Mouse (Mus musculus) frontal cortex, postnatal 25 days (tissue): ENCODE measurements at regions not wholly inside any gene's neighbourhood (a gene's known extent, or its start where the extent isn't known, plus 50 kb on each side); places are given as distances from the start of the nearest gene placed in this dataset.
A peak's percentile ranks its signal among the peaks of the same experiment; 100 is the strongest.

Source experiments
- DNase-seq, 2 experiments: peaks; one replicate each; pipeline ENCODE4 v3.0.0; 2022; ENCODE audit warnings: low spot score in 2 of 2

GRCm38 (mm10) chr4:55203731-55204710, 145.8 kb upstream of the Rad23b start:
- no peak for DNase-seq

- DNase-seq, result no peak
Measured at GRCm38 (mm10) chr4:55206226-55206625, 143.6 kb upstream of the Rad23b start.

- DNase-seq, result no peak
Measured at GRCm38 (mm10) chr4:55207749-55208385, 142.0 kb upstream of the Rad23b start.

GRCm38 (mm10) chr4:55208386-55209345, 141.2 kb upstream of the Rad23b start:
- DNase-seq, result no peak

- DNase-seq, result no peak
Measured at GRCm38 (mm10) chr4:55215425-55216174, 134.2 kb upstream of the Rad23b start.

GRCm38 (mm10) chr4:55216175-55216545, 133.7 kb upstream of the Rad23b start:
- no peak for DNase-seq

- DNase-seq, result no peak
Measured at GRCm38 (mm10) chr4:55225766-55226165, 124.1 kb upstream of the Rad23b start.

GRCm38 (mm10) chr4:55227394-55227793, 122.4 kb upstream of the Rad23b start:
- DNase-seq, result no peak

- DNase-seq, result no peak
Measured at GRCm38 (mm10) chr4:55231522-55231921, 118.3 kb upstream of the Rad23b start.

- no peak for DNase-seq
Measured at GRCm38 (mm10) chr4:55237856-55238255, 112.0 kb upstream of the Rad23b start.

GRCm38 (mm10) chr4:55240450-55240849, 109.4 kb upstream of the Rad23b start:
- peak; percentile 61 to 67 for DNase-seq

- no peak for DNase-seq
Measured at GRCm38 (mm10) chr4:55242331-55242730, 107.5 kb upstream of the Rad23b start.

- DNase-seq, result no peak
Measured at GRCm38 (mm10) chr4:55243091-55244058, 106.5 kb upstream of the Rad23b start.

- no peak for DNase-seq
Measured at GRCm38 (mm10) chr4:55245789-55246188, 104.1 kb upstream of the Rad23b start.

- DNase-seq, result no peak
Measured at GRCm38 (mm10) chr4:55250334-55250733, 99.5 kb upstream of the Rad23b start.

GRCm38 (mm10) chr4:55251546-55251945, 98.3 kb upstream of the Rad23b start:
- DNase-seq, result no peak

GRCm38 (mm10) chr4:55253769-55254168, 96.1 kb upstream of the Rad23b start:
- no peak for DNase-seq

- no peak for DNase-seq
Measured at GRCm38 (mm10) chr4:55271965-55272630, 77.7 kb upstream of the Rad23b start.

- no peak for DNase-seq
Measured at GRCm38 (mm10) chr4:55276300-55276952, 73.4 kb upstream of the Rad23b start.
